Mouse (Mus musculus): ENCODE data around the gene Ccdc162.

GRCm38 (mm10) chr10:41744006-41744405 is 27.6 kb upstream of the Ccdc162 start:
- no peak for TF ChIP-seq CTCF (IDR thresholded peaks at IDR 0.05; ENCODE audit: low read depth)
- no peak for TF ChIP-seq EP300 (IDR thresholded peaks at IDR 0.05; ENCODE audit: low read depth)

All from heart, postnatal 0 days (tissue).